9 mouse cellular contexts compared by ENCODE assay signal in genomic region chr11:83327427-83327826, GRCm38 (mm10). TPM values are rescaled to one million over a fixed set of nuclear protein-coding genes. Genes with fewer than 3 reads are reported as not detected.
DNase-seq lines count a peak whose midpoint lies in the region; ATAC-seq and TF ChIP-seq lines count a peak whose summit lies in the region.
"Had no signal": no experiment of that assay in that cellular context is flagged by ENCODE, and none has a peak within 500 bp of the region (broad histone marks: within the 10 kb centered on the region; RNA-seq: fewer than 3 reads in every experiment).

No protein-coding gene starts in this region.

- WGBS in large intestine, adult 2 months, result 63% methylated on average over 3 of the region's 3 CpGs
- 55% methylated on average over 3 of the region's 3 CpGs for WGBS in midbrain, postnatal 0 days

- peaks cover 51% of the 10 kb centered on the region for H3K36me3 ChIP-seq in midbrain, postnatal 0 days (ENCODE audit: insufficient read depth, low read length)

- H3K9me3 ChIP-seq in midbrain, postnatal 0 days (ENCODE audit: low read length), result no peaks in the 10 kb centered on the region

- ATAC-seq in midbrain, postnatal 0 days (ENCODE audit: low FRiP score), result no peak

- H3K4me3 ChIP-seq in gastrocnemius, adult 2 months, result no peak overlapping the region
- no peak overlapping the region for H3K4me3 ChIP-seq in midbrain, postnatal 0 days (ENCODE audit: low read depth, low read length)

- no peak overlapping the region for H3K27ac ChIP-seq in gastrocnemius, adult 2 months
- no peak overlapping the region for H3K27ac ChIP-seq in midbrain, postnatal 0 days (ENCODE audit: low read depth, low read length)

- H3K9ac ChIP-seq in midbrain, postnatal 0 days (replicated peaks; ENCODE audit: low read length, poor library complexity, severe bottlenecking), result no peak overlapping the region

- H3K4me2 ChIP-seq in midbrain, postnatal 0 days (ENCODE audit: low read depth, low read length, poor library complexity, severe bottlenecking), result no peak overlapping the region

- intact Hi-C loops in gastrocnemius, adult 2 months (cut with DNase I), result loop anchor here (2.0 kb wide), 1 partner anchor 95 kb away; no protein-coding TSS in a partner anchor

- peak; percentile 49 for DNase-seq in gastrocnemius, adult 2 months
- no peak for DNase-seq in gastrocnemius, adult 8-10 months (ENCODE audit: low spot score in 2 of 2)
- DNase-seq in 3T3-L1 (ENCODE audit: low read depth, low spot score) (peak; percentile 76), adipocyte (ENCODE audit: low spot score) (peak; percentile 84)
- DNase-seq in embryo, embryonic 11 days, result peak; percentile 75
- DNase-seq in large intestine, adult 2 months (ENCODE audit: low read depth, low spot score), result peak; percentile 16
- peak; percentile 77 for DNase-seq in midbrain, postnatal 0 days (ENCODE audit: low spot score)
- DNase-seq in thymus, postnatal 0 days (ENCODE audit: low spot score), result peak; percentile 60

- H3K27me3 ChIP-seq in midbrain, postnatal 0 days (ENCODE audit: insufficient read depth, low read length), result no peaks in the 10 kb centered on the region

- peak; percentile 72 for TF ChIP-seq CTCF in gastrocnemius, adult 2 months (IDR thresholded peaks at IDR 0.05)
- peak; percentile 83 for TF ChIP-seq CTCF in midbrain, postnatal 0 days (IDR thresholded peaks at IDR 0.05)

- no peaks in the 10 kb centered on the region for H3K4me1 ChIP-seq in midbrain, postnatal 0 days (ENCODE audit: insufficient read depth, low read length)

RNA-seq across cellular contexts. Expression of gene Pex12, which starts 25.0 kb away (rescaled TPM):
- 10 to 100 TPM; 10.7 to 15.1 TPM for total RNA-seq in gastrocnemius, adult 2 months (2021)
- total RNA-seq in gastrocnemius, adult 8-10 months (2022), result 10 to 100 TPM in 3 of 4 experiments, 1 to 10 TPM in 1; 9.2 to 17.1 (median 15.2) TPM
- polyA plus RNA-seq in large intestine, adult 2 months (2012; rRNA removed), result 6.9 and 8.9 TPM in 2 replicates
- total RNA-seq in midbrain, postnatal 0 days (2014; rRNA removed), result 9.5 and 10.1 TPM in 2 replicates
- polyA plus RNA-seq in midbrain, postnatal 0 days (2015; fragmentation: Nextera tagmentation; extraction: Ambion mirVana), result 10.4 and 11.8 TPM in 2 replicates
- 13.0 and 13.5 TPM in 2 replicates for polyA plus RNA-seq in thymus, postnatal 0 days (2015; fragmentation: Nextera tagmentation; extraction: Ambion mirVana)

RNA-seq across cellular contexts. Expression of gene Ap2b1, which starts 28.6 kb away (rescaled TPM):
- total RNA-seq in gastrocnemius, adult 2 months (2021), result 10 to 100 TPM; 28.8 to 36.0 TPM
- 10 to 100 TPM; 28.5 to 34.9 (median 32.6) TPM for total RNA-seq in gastrocnemius, adult 8-10 months (2022)
- polyA plus RNA-seq in large intestine, adult 2 months (2012; rRNA removed), result 32.1 and 43.9 TPM in 2 replicates
- 232 and 258 TPM in 2 replicates for total RNA-seq in midbrain, postnatal 0 days (2014; rRNA removed)
- polyA plus RNA-seq in midbrain, postnatal 0 days (2015; fragmentation: Nextera tagmentation; extraction: Ambion mirVana), result 107 and 110 TPM in 2 replicates
- 31.6 and 34.9 TPM in 2 replicates for polyA plus RNA-seq in thymus, postnatal 0 days (2015; fragmentation: Nextera tagmentation; extraction: Ambion mirVana)

RNA-seq across cellular contexts. Expression of gene Slfn14, which starts 40.9 kb away (rescaled TPM):
- total RNA-seq in gastrocnemius, adult 2 months (2021), result not detected
- not detected for total RNA-seq in gastrocnemius, adult 8-10 months (2022)
- polyA plus RNA-seq in large intestine, adult 2 months (2012; rRNA removed), result not detected in 2 replicates
- not detected in 2 replicates for total RNA-seq in midbrain, postnatal 0 days (2014; rRNA removed)
- not detected in 2 replicates for polyA plus RNA-seq in midbrain, postnatal 0 days (2015; fragmentation: Nextera tagmentation; extraction: Ambion mirVana)
- 0.03 TPM in 1 of 2 replicates, not detected in the other for polyA plus RNA-seq in thymus, postnatal 0 days (2015; fragmentation: Nextera tagmentation; extraction: Ambion mirVana)
- total RNA-seq: layer of hippocampus, postnatal 36 days had no signal

Comparison
In these comparisons a context has a peak if more than half of its experiments do, and no peak if none do; other contexts are left out.
1. DNase-seq: peak in gastrocnemius, adult 2 months (single experiment), 3T3-L1 (single experiment), adipocyte (single experiment), embryo, embryonic 11 days (single experiment), large intestine, adult 2 months (single experiment), midbrain, postnatal 0 days (single experiment) and thymus, postnatal 0 days (single experiment); none in gastrocnemius, adult 8-10 months (0 of 2).